Mouse (Mus musculus) C3H10T1/2 (cell line): ENCODE results near the gene Chgb. TPM values are rescaled to one million over a fixed set of nuclear protein-coding genes. Genes with fewer than 3 reads are reported as not detected.

Source experiments
- polyA plus RNA-seq, 2 experiments: library from polyadenylated mRNA; unstranded; fragments of >200 nt; fragmentation: generic; extraction: Trizol; gene quantifications; one replicate each; pipeline ENCODE4 v1.2.1; 2012; ENCODE audit warnings: missing spikeins in 2 of 2

Gene Chgb
- polyA plus RNA-seq, result under 1 TPM in 1 of 2 experiments, not detected in 1; 0.01 TPM

DNA sequence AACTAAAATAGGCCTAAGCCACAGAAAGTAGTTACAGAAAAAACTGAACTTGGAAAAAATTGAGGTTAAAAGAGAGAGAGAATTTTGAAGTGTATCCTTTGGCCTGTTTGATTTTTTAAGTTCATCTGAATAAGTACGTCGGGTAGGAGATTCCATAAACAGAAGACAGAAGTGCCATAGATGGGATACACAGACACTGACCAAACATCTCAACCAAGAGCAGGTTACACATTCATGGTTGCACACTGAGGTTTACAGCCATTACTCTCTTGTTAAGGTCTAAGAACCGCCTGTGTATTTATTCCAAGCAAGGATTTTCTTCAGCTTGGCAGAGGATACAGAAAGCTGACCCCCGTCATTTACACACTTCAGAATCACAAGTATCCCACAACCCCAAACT is at the start of gene Chgb:
Gene Chgb, plus strand, starts transcription at position 301 of the 400 bp plus-strand sequence.

GRCm38 (mm10) chr2:132815608-132816314 is 34.7 kb downstream of the Chgb start, which contains the start of the genes Trmt6 and Mcm8:
Trmt6 (minus strand) TSS chr2:132816055.
Mcm8 (plus strand) TSS chr2:132816141.

Other genes with a start within 250 kb of the Chgb start
- gene Gpcpd1, start 193.5 kb upstream of the Chgb start, polyA plus RNA-seq, result 1 to 10 TPM in 1 of 2 experiments, under 1 TPM in 1; 0.06 to 2.3 TPM
- 1 to 10 TPM; 4.0 to 7.8 TPM for gene Shld1, start 94.3 kb upstream of the Chgb start, polyA plus RNA-seq
- 1 to 10 TPM; 2.3 to 4.5 TPM for gene Trmt6, start 34.8 kb downstream of the Chgb start, polyA plus RNA-seq
- gene Mcm8, start 34.9 kb downstream of the Chgb start, polyA plus RNA-seq, result 1 to 10 TPM in 1 of 2 experiments, under 1 TPM in 1; 0.13 to 1.8 TPM
- 10 to 100 TPM in 1 of 2 experiments, 1 to 10 TPM in 1; 8.5 to 14.0 TPM for gene Crls1, start 65.4 kb downstream of the Chgb start, polyA plus RNA-seq
- under 1 TPM in 1 of 2 experiments, not detected in 1; 0.01 TPM for gene Lrrn4, start 99.6 kb downstream of the Chgb start, polyA plus RNA-seq
- gene Fermt1, start 164.6 kb downstream of the Chgb start, polyA plus RNA-seq, result not detected